Mouse (Mus musculus) telencephalon, adult 2 months (tissue): ENCODE measurements around the gene Cmklr1.
"Not testable (repeated sequence)": the region's sequence is repeated elsewhere in the genome, so short reads cannot be mapped to it uniquely, and the experiment has no call there.

ENCODE experiments used
- DNase-seq: peaks from one replicate; pipeline ENCODE4 v3.0.0-alpha.2; 2011; ENCODE audit warnings: low read depth, low spot score

The Cmklr1 gene

GRCm38 (mm10) chr5:113590010-113590640 lies 60.1 kb downstream of the Cmklr1 start:
- DNase-seq: no peak

GRCm38 (mm10) chr5:113586458-113586849 lies 63.8 kb downstream of the Cmklr1 start:
- not testable (repeated sequence) for DNase-seq

- DNase-seq: not testable (repeated sequence)
These were observed 64.4 kb downstream of the Cmklr1 start for GRCm38 (mm10) chr5:113585619-113586457.

DNA sequence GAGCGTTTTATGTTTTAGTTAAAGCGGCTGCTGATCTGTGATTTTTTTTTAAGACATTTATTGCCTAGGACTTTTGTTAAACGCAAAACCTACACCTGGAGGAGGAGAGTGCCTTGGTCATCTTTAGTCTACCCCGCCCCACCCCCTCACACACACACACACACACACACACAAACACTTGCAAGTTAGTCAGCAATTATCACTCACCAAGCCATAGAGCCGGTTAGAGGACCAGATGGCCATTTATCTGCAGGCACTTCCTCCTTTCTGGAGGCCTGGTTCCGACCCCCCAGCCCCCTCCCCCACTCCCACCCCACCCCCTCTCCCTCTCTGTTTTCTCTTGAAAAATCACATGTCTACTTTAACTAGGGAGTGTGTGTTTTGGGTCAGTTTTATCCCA lies 65.8 kb downstream of the Cmklr1 start:
- DNase-seq: no peak

DNA sequence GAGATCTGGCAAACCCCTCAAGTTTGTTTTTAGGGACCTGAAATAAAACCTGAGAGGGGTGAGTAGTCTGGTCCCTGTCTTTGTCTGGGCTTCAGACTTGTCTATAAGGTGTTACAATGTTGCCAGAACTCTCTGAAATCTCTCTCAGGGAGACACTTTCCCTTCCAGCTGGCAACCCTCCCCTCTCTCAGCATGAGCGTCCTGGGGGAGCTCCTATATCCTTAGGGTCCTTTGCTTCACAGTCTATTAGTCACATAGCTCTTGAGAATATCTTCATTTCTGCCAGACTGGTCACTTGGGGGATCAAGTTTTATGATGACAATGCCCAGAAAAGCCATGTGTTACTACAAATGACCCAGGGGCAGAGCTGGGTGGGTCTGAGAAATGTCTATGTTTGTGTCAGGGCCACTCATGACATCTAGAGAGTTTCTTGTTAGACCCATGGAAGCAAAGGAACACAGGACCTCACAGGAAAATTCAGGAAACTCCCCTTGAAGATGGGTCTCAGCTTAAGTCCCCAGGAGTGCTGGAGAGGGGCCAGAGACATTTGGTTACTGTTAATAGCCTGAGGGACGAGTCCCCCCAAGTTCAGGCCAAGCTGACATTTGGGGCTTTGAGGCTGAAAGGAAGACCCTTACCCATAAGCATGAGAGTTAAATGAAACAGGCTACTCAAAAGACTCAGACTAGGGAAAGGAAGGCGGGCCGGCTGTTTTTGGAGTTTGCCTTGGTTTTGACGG lies 66.6 kb downstream of the Cmklr1 start:
- no peak for DNase-seq

GRCm38 (mm10) chr5:113580801-113581200 lies 69.4 kb downstream of the Cmklr1 start:
- DNase-seq: no peak

- DNase-seq: no peak
These were observed 70.0 kb downstream of the Cmklr1 start for GRCm38 (mm10) chr5:113580248-113580647.

DNA sequence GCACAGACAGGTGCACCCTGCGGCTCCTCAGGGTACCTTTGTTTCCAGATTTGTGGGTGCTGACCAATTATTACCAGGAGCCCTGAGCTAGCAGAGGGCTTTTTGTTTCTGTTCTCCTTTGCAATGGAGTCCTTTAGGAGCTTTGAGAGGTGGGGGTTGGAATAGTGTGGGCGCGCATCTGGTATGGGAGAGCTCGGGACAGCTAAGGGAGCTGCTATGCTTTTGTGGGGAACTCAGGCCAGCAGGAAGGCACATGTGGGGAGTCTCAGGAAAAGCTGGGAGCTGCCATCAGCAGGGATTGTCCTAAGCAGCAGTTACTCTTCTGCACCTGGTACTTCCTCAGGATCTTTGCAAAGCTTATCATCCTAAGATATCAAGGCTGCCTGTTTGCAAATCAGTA lies 71.1 kb downstream of the Cmklr1 start:
- peak; percentile 45 for DNase-seq

DNA sequence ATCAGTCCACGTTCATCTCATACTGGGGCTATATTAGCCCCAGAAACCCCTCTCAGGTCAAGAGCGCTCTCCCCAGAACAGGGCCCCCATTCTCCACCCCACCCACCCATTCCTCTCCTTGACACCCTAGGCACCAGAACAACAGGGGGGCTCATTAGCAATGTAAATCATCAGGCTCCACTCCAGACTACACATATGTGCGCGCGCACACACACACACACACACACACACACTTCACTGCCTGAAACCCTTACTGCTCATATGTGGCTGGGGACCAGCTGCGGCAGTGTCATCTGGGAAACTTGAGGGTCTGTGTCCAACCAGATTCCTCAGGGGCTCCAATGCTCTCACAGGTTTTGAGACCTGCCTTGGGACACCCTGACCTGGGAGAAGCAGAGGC lies 71.8 kb downstream of the Cmklr1 start:
- DNase-seq: no peak

- DNase-seq: no peak
These were observed 72.7 kb downstream of the Cmklr1 start for GRCm38 (mm10) chr5:113577555-113577954.

DNA sequence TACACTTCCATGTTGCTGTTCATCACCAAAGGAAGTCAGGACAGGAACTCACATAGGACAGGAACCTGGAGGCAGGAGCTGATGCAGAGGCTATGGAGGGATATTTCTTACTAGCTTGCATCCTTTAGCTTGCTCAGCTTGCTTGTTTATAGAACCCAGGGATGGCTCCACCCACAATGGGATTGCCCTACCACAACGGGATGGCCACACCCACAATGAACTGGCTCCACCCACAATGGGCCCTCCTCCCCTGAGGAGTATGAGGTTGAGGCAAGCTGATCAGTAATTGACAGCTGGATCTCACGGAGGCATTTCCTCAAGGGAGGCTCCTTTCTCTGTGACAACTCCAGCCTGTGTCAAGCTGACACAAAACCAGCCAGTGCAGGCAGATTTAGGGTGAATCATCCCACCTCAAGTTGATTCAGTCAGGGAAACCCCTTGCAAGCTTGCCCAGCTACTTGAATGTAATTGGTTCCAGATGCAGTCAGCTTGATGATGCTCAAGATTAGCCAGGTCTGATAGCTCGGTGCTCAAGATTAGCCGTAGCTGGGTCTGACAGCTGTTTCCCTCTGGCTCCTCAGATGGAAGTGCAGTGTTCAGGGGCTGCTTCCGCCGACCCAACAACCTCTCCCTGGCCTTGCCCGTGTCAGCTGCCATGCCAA lies 80.0 kb downstream of the Cmklr1 start:
- DNase-seq: no peak

DNA sequence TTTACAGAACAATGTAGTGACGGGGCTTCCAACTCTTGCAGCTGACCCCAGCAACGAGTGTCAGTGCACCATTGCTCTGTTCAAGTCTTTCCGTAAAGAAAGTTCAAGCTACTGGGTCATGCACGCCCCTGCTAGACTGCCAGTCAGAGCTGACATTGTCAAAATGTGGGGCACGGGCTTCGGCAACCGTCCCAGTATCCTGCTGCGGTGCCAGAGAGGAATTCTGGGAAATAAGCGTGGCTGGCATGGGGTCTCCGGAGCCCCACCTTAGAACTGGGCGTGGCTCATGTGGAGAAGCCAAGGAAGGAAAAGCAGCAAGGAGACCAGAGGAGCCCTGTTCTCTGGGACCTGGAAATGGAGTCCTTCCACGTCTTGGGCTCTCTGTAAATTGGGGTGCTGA lies 84.4 kb downstream of the Cmklr1 start:
- DNase-seq: no peak

DNA sequence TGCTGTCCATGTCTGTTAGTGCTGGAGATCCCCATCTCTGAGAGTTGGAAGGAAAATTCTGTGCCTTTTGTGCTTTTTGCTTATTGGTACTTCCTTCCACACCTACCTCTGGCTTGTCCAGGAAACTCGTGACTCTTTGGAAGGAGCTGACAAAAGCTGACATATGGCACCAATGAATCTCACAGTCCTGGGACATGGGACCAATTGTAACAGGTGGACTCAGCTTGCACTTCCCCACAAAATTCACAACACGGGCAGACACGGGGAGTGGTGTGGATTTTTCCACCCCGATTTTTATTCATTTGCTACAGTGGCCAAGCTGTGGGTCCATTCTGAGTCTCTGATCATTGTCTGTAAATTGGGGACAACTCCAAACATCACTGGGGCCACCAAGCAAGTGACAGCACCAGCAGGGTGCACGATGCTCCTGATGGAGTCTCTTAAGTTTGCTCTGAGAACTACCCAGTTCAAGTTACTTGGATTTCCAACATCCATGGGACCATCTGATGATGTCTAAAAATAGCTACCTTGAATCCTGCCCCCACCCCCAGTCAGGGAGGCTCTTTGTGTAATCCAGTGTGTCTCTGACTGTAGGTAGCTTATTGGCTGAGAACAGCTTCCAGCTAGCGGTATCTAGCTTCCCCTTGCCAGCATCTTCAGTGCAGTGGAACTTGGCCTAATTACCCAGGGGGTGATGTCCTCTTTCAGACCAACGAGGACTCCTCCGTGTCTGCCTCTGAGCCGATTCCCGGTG lies 84.9 kb downstream of the Cmklr1 start:
- no peak for DNase-seq

GRCm38 (mm10) chr5:113564463-113564862 lies 85.8 kb downstream of the Cmklr1 start:
- no peak for DNase-seq
